Mouse (Mus musculus): Measurements from ENCODE around the gene Sltm.
"Not testable (repeated sequence)": the region's sequence is repeated elsewhere in the genome, so short reads cannot be mapped to it uniquely, and the experiment has no call there.

Gene Sltm

GRCm38 (mm10) chr9:70542305-70543041 is at the start of gene Sltm:
Gene Sltm, plus strand, starts transcription at chr9:70542754.
- DNase-seq (ENCODE audit: extremely low read depth, low read depth, low spot score), result no peak

GRCm38 (mm10) chr9:70493038-70493437 is 49.5 kb upstream of the Sltm start:
- DNase-seq (ENCODE audit: extremely low read depth, low read depth, low spot score), result no peak

GRCm38 (mm10) chr9:70496990-70497389 is 45.6 kb upstream of the Sltm start:
- no peak for DNase-seq (ENCODE audit: extremely low read depth, low read depth, low spot score)

- DNase-seq (ENCODE audit: extremely low read depth, low read depth, low spot score), result no peak
Observed at GRCm38 (mm10) chr9:70502284-70503014, 40.1 kb upstream of the Sltm start.

GRCm38 (mm10) chr9:70503015-70503603 is 39.4 kb upstream of the Sltm start:
- DNase-seq (ENCODE audit: extremely low read depth, low read depth, low spot score), result no peak

GRCm38 (mm10) chr9:70503626-70504041 is 38.9 kb upstream of the Sltm start, which contains the start of gene Rnf111:
Gene Rnf111, minus strand, starts transcription at chr9:70503725.
- DNase-seq (ENCODE audit: extremely low read depth, low read depth, low spot score), result peak; percentile 40

GRCm38 (mm10) chr9:70506186-70506585 is 36.4 kb upstream of the Sltm start:
- no peak for DNase-seq (ENCODE audit: extremely low read depth, low read depth, low spot score)

GRCm38 (mm10) chr9:70506787-70507186 is 35.8 kb upstream of the Sltm start:
- DNase-seq (ENCODE audit: extremely low read depth, low read depth, low spot score), result no peak

GRCm38 (mm10) chr9:70509906-70510525 is 32.5 kb upstream of the Sltm start:
- DNase-seq (ENCODE audit: extremely low read depth, low read depth, low spot score), result no peak

- no peak for DNase-seq (ENCODE audit: extremely low read depth, low read depth, low spot score)
Observed at GRCm38 (mm10) chr9:70510998-70511583, 31.5 kb upstream of the Sltm start.

GRCm38 (mm10) chr9:70511681-70512080 is 30.9 kb upstream of the Sltm start:
- no peak for DNase-seq (ENCODE audit: extremely low read depth, low read depth, low spot score)

- no peak for DNase-seq (ENCODE audit: extremely low read depth, low read depth, low spot score)
Observed at GRCm38 (mm10) chr9:70520651-70521050, 21.9 kb upstream of the Sltm start.

- DNase-seq (ENCODE audit: extremely low read depth, low read depth, low spot score), result no peak
Observed at GRCm38 (mm10) chr9:70523813-70524212, 18.7 kb upstream of the Sltm start.

GRCm38 (mm10) chr9:70524366-70524765 is 18.2 kb upstream of the Sltm start:
- no peak for DNase-seq (ENCODE audit: extremely low read depth, low read depth, low spot score)

GRCm38 (mm10) chr9:70533328-70533727 is 9.2 kb upstream of the Sltm start:
- no peak for DNase-seq (ENCODE audit: extremely low read depth, low read depth, low spot score)

- DNase-seq (ENCODE audit: extremely low read depth, low read depth, low spot score), result no peak
Observed at GRCm38 (mm10) chr9:70541584-70541983, 970 bp upstream of the Sltm start.

GRCm38 (mm10) chr9:70543048-70543880 is 710 bp downstream of the Sltm start:
- no peak for DNase-seq (ENCODE audit: extremely low read depth, low read depth, low spot score)

GRCm38 (mm10) chr9:70543985-70544384 is 1.4 kb downstream of the Sltm start:
- DNase-seq (ENCODE audit: extremely low read depth, low read depth, low spot score), result no peak

GRCm38 (mm10) chr9:70544831-70545230 is 2.3 kb downstream of the Sltm start:
- no peak for DNase-seq (ENCODE audit: extremely low read depth, low read depth, low spot score)

- not testable (repeated sequence) for DNase-seq (ENCODE audit: extremely low read depth, low read depth, low spot score)
Observed at GRCm38 (mm10) chr9:70546576-70546975, 4.0 kb downstream of the Sltm start.

All from fat pad, adult 2 months (tissue).